Mouse (Mus musculus): Measurements from ENCODE around the gene Myo1e.

- TF ChIP-seq CTCF (IDR thresholded peaks at IDR 0.05; ENCODE audit: low read depth) = no peak
- no peak for TF ChIP-seq EP300 (optimal IDR thresholded peaks at IDR 0.05)
Observed at GRCm38 (mm10) chr9:70359402-70360131, 152.4 kb downstream of the Myo1e start.

All from stomach, postnatal 0 days (tissue).